Mouse (Mus musculus): ENCODE measurements around the gene Wwtr1. TPM values are rescaled to one million over a fixed set of nuclear protein-coding genes. Genes with fewer than 3 reads are reported as not detected.

Wwtr1 gene
- polyA plus RNA-seq, 1 experiment from 2014 or later, result 9.9 TPM

- Histone ChIP-seq H3K4me3 (replicated peaks; ENCODE audit: low read length) (no peak overlapping the region), H3K4me2 (ENCODE audit: low read length) (no peak overlapping the region), H3K36me3 (ENCODE audit: control insufficient read depth, insufficient read depth) (no peaks in the 10 kb centered on the region), H3K9me3 (ENCODE audit: control insufficient read depth, low read length) (no peaks in the 10 kb centered on the region), H3K27me3 (replicated peaks; ENCODE audit: control insufficient read depth, insufficient read depth, low read length) (no peaks in the 10 kb centered on the region), H3K4me1 (replicated peaks; ENCODE audit: control insufficient read depth, insufficient read depth, low read length) (no peaks in the 10 kb centered on the region), H3K9ac (replicated peaks; ENCODE audit: low read depth, low read length) (no peak overlapping the region), H3K27ac (ENCODE audit: low read length) (no peak overlapping the region)
- 94% methylated on average over 5 of the region's 5 CpGs for WGBS
- no peak for ATAC-seq
Measured at GRCm38 (mm10) chr3:57481981-57482380, 93.7 kb downstream of the Wwtr1 start.

DNA sequence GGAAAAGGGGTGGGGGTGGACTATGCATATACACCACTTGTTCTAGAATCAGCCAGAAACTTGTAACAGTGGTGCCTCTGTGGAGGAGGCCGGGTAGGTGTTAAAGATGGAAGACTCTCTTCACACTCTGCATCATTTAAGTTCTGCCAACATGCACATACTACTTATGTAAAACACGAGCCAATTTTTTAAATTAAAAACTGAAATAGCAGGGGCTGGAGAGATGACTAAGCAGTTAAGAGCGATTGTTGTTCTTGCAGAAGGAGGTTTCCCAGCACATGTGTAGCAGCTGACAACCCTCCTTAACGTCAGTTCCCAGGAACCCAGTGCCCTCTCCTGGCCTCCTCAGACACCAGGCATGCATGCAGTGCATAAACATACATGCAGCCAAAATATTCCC, 95.1 kb downstream of the Wwtr1 start:
- no peak overlapping the region for H3K27ac ChIP-seq (ENCODE audit: low read length)
- no peak for ATAC-seq
- no peaks in the 10 kb centered on the region for H3K27me3 ChIP-seq (replicated peaks; ENCODE audit: control insufficient read depth, insufficient read depth, low read length)
- no peaks in the 10 kb centered on the region for H3K9me3 ChIP-seq (ENCODE audit: control insufficient read depth, low read length)
- no peaks in the 10 kb centered on the region for H3K4me1 ChIP-seq (replicated peaks; ENCODE audit: control insufficient read depth, insufficient read depth, low read length)
- no peaks in the 10 kb centered on the region for H3K36me3 ChIP-seq (ENCODE audit: control insufficient read depth, insufficient read depth)
- H3K9ac ChIP-seq (replicated peaks; ENCODE audit: low read depth, low read length), result no peak overlapping the region
- H3K4me3 ChIP-seq (replicated peaks; ENCODE audit: low read length), result no peak overlapping the region
- 78% methylated on average over 4 of the region's 4 CpGs for whole genome bisulfite sequencing
- H3K4me2 ChIP-seq (ENCODE audit: low read length), result no peak overlapping the region

DNA sequence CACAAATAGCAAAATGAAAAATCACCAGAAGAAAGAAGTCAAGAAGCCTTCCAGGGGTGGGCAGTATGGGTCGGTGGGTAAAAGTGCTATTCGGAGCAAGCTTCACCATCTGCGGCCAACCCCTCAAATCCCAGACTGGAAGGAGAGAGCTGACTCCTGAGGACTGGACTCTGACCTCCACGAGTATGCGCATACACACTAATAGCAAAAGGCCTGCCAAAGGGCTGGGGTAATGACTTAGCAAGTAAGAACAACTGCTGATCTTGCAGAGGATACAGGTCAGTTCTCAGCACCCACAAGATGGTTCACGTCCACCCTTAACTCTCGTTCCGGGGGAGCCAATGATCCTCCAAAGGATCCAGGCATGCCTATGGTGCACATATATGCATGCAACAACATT, 101.3 kb downstream of the Wwtr1 start:
- 92% methylated on average over 8 of the region's 8 CpGs for WGBS
- no peaks in the 10 kb centered on the region for H3K27me3 ChIP-seq (replicated peaks; ENCODE audit: control insufficient read depth, insufficient read depth, low read length)
- ATAC-seq, result no peak

DNA sequence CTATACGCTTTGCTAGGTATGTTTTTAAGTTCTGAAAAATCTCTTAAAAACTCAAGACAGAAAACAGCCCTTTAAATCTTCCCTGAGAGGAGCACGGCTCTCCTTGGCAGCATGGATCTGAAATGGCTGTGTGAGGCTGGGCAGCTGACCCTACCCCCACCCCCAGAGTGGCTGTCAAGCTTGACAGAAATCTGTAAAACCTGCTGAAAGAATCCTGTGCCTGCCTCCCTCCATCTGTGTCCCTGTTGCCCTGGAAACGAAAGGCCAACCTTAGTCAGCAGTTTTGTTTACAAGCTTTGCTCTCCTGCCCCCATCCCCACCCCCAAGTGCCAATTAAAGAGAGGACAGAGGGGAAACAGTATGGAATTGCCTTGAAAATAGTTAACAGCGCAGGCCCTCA, 103.3 kb downstream of the Wwtr1 start:
- Histone ChIP-seq H3K9ac (replicated peaks; ENCODE audit: low read depth, low read length) (no peak overlapping the region), H3K9me3 (ENCODE audit: control insufficient read depth, low read length) (no peaks in the 10 kb centered on the region), H3K4me1 (replicated peaks; ENCODE audit: control insufficient read depth, insufficient read depth, low read length) (peaks cover 25% of the 10 kb centered on the region), H3K27me3 (replicated peaks; ENCODE audit: control insufficient read depth, insufficient read depth, low read length) (no peaks in the 10 kb centered on the region), H3K4me3 (replicated peaks; ENCODE audit: low read length) (no peak overlapping the region), H3K27ac (ENCODE audit: low read length) (no peak overlapping the region), H3K36me3 (ENCODE audit: control insufficient read depth, insufficient read depth) (no peaks in the 10 kb centered on the region), H3K4me2 (ENCODE audit: low read length) (no peak overlapping the region)
- 20% methylated on average over 4 of the region's 4 CpGs for WGBS
- peak; percentile 66 for ATAC-seq

More for the DNA sequence above, 101.3 kb downstream of the Wwtr1 start:
- no peak overlapping the region for H3K4me3 ChIP-seq (replicated peaks; ENCODE audit: low read length)
- H3K9ac ChIP-seq (replicated peaks; ENCODE audit: low read depth, low read length), result no peak overlapping the region
- H3K9me3 ChIP-seq (ENCODE audit: control insufficient read depth, low read length), result no peaks in the 10 kb centered on the region
- no peak overlapping the region for H3K27ac ChIP-seq (ENCODE audit: low read length)
- no peak overlapping the region for H3K4me2 ChIP-seq (ENCODE audit: low read length)
- H3K36me3 ChIP-seq (ENCODE audit: control insufficient read depth, insufficient read depth), result no peaks in the 10 kb centered on the region
- peaks cover 25% of the 10 kb centered on the region for H3K4me1 ChIP-seq (replicated peaks; ENCODE audit: control insufficient read depth, insufficient read depth, low read length)

DNA sequence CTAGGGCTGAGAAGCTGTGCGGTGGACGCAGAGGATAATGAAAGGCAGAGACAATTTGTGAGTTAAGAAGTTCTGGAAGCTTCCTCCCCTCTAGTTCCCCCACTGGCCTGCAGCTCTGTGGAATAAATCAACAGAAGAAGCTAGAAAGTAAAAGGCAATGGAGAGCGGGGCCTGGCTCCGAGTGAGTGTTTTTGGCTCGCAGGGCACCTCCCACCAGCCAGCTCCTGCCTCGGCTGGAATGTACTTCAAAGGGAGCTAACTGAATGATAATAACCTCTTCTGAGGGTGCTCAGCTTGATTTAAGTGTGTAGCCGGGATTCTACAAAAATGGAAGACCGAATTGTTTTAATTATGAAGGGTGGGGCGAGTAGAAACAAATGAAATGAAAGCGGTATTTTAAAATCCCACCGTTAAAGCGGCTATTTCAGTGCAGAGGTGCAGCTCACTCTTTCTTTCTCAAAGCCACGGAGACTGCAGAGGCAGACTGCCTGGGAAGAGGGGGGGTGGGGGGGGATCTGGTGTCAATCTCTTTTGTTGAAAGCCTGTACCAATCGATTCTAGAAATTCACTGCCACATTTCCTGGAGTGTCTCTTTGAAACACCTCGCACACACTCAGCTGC, 104.6 kb downstream of the Wwtr1 start:
- Histone ChIP-seq H3K4me2 (ENCODE audit: low read length) (peak overlapping the region; percentile 56), H3K9me3 (ENCODE audit: control insufficient read depth, low read length) (no peaks in the 10 kb centered on the region), H3K27me3 (replicated peaks; ENCODE audit: control insufficient read depth, insufficient read depth, low read length) (no peaks in the 10 kb centered on the region), H3K27ac (ENCODE audit: low read length) (peak overlapping the region; percentile 55), H3K4me1 (replicated peaks; ENCODE audit: control insufficient read depth, insufficient read depth, low read length) (peaks cover 25% of the 10 kb centered on the region), H3K36me3 (ENCODE audit: control insufficient read depth, insufficient read depth) (no peaks in the 10 kb centered on the region), H3K4me3 (replicated peaks; ENCODE audit: low read length) (peak overlapping the region; percentile 34), H3K9ac (replicated peaks; ENCODE audit: low read depth, low read length) (peak overlapping the region; percentile 38; the same call in 1 of the 2 replicates)
- WGBS, result 3% methylated on average over 15 of the region's 15 CpGs
- ATAC-seq, result peak; percentile 59

DNA sequence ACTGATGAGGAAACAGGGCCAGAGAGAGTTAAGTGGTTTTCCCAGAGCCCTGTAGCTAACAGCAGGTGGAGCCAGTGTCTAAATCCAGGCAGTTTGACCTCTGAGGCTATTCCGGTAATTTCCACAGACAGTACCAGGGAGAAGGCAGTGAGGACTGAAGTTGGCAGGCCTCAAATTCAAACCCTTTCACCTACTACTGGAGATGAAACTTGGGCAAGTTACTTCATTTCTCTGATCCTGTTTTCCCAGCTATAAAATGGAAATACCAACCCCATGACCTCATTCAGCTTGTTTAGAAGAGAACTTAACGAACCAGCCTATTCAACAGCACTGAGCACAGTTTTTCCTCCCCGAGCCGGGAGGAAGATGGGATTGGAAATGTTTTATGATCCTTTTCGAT, 105.4 kb downstream of the Wwtr1 start:
- Histone ChIP-seq H3K27ac (ENCODE audit: low read length) (peak overlapping the region; percentile 55), H3K36me3 (ENCODE audit: control insufficient read depth, insufficient read depth) (no peaks in the 10 kb centered on the region), H3K9me3 (ENCODE audit: control insufficient read depth, low read length) (no peaks in the 10 kb centered on the region), H3K9ac (replicated peaks; ENCODE audit: low read depth, low read length) (no peak overlapping the region), H3K4me2 (ENCODE audit: low read length) (peak overlapping the region; percentile 56), H3K4me1 (replicated peaks; ENCODE audit: control insufficient read depth, insufficient read depth, low read length) (peaks cover 25% of the 10 kb centered on the region), H3K27me3 (replicated peaks; ENCODE audit: control insufficient read depth, insufficient read depth, low read length) (no peaks in the 10 kb centered on the region), H3K4me3 (replicated peaks; ENCODE audit: low read length) (no peak overlapping the region)
- peak; percentile 32 for ATAC-seq
- 7% methylated on average over 5 of the region's 5 CpGs for WGBS

- H3K9ac ChIP-seq (replicated peaks; ENCODE audit: low read depth, low read length), result no peak overlapping the region
- H3K4me2 ChIP-seq (ENCODE audit: low read length), result no peak overlapping the region
- no peaks in the 10 kb centered on the region for H3K36me3 ChIP-seq (ENCODE audit: control insufficient read depth, insufficient read depth)
- no peak overlapping the region for H3K4me3 ChIP-seq (replicated peaks; ENCODE audit: low read length)
- WGBS, result 96% methylated on average over 3 of the region's 3 CpGs
- no peak overlapping the region for H3K27ac ChIP-seq (ENCODE audit: low read length)
- no peaks in the 10 kb centered on the region for H3K27me3 ChIP-seq (replicated peaks; ENCODE audit: control insufficient read depth, insufficient read depth, low read length)
- no peaks in the 10 kb centered on the region for H3K9me3 ChIP-seq (ENCODE audit: control insufficient read depth, low read length)
- H3K4me1 ChIP-seq (replicated peaks; ENCODE audit: control insufficient read depth, insufficient read depth, low read length), result peaks cover 25% of the 10 kb centered on the region
- no peak for ATAC-seq
Measured at GRCm38 (mm10) chr3:57469325-57469724, 106.4 kb downstream of the Wwtr1 start.

- Histone ChIP-seq H3K4me3 (replicated peaks; ENCODE audit: low read length) (no peak overlapping the region), H3K36me3 (ENCODE audit: control insufficient read depth, insufficient read depth) (no peaks in the 10 kb centered on the region), H3K4me2 (ENCODE audit: low read length) (no peak overlapping the region), H3K9ac (replicated peaks; ENCODE audit: low read depth, low read length) (no peak overlapping the region), H3K4me1 (replicated peaks; ENCODE audit: control insufficient read depth, insufficient read depth, low read length) (peaks cover 11% of the 10 kb centered on the region), H3K27ac (ENCODE audit: low read length) (no peak overlapping the region), H3K27me3 (replicated peaks; ENCODE audit: control insufficient read depth, insufficient read depth, low read length) (no peaks in the 10 kb centered on the region), H3K9me3 (ENCODE audit: control insufficient read depth, low read length) (no peaks in the 10 kb centered on the region)
- 76% methylated on average over 3 of the region's 3 CpGs for WGBS
- ATAC-seq, result peak; percentile 73
Measured at GRCm38 (mm10) chr3:57466289-57466688, 109.4 kb downstream of the Wwtr1 start.

GRCm38 (mm10) chr3:57463302-57463701, 112.4 kb downstream of the Wwtr1 start:
- WGBS, result 88% methylated on average over 4 of the region's 4 CpGs
- no peak overlapping the region for H3K9ac ChIP-seq (replicated peaks; ENCODE audit: low read depth, low read length)
- H3K9me3 ChIP-seq (ENCODE audit: control insufficient read depth, low read length), result no peaks in the 10 kb centered on the region
- H3K4me2 ChIP-seq (ENCODE audit: low read length), result no peak overlapping the region
- H3K4me1 ChIP-seq (replicated peaks; ENCODE audit: control insufficient read depth, insufficient read depth, low read length), result no peaks in the 10 kb centered on the region
- no peak overlapping the region for H3K27ac ChIP-seq (ENCODE audit: low read length)
- no peak overlapping the region for H3K4me3 ChIP-seq (replicated peaks; ENCODE audit: low read length)
- no peak for ATAC-seq
- no peaks in the 10 kb centered on the region for H3K36me3 ChIP-seq (ENCODE audit: control insufficient read depth, insufficient read depth)
- H3K27me3 ChIP-seq (replicated peaks; ENCODE audit: control insufficient read depth, insufficient read depth, low read length), result no peaks in the 10 kb centered on the region

GRCm38 (mm10) chr3:57458652-57459051, 117.1 kb downstream of the Wwtr1 start:
- H3K4me2 ChIP-seq (ENCODE audit: low read length), result no peak overlapping the region
- H3K4me3 ChIP-seq (replicated peaks; ENCODE audit: low read length), result no peak overlapping the region
- no peak overlapping the region for H3K9ac ChIP-seq (replicated peaks; ENCODE audit: low read depth, low read length)
- H3K4me1 ChIP-seq (replicated peaks; ENCODE audit: control insufficient read depth, insufficient read depth, low read length), result no peaks in the 10 kb centered on the region
- WGBS, result 62% methylated on average over 11 of the region's 11 CpGs
- ATAC-seq, result no peak
- H3K27ac ChIP-seq (ENCODE audit: low read length), result no peak overlapping the region
- H3K9me3 ChIP-seq (ENCODE audit: control insufficient read depth, low read length), result no peaks in the 10 kb centered on the region
- no peaks in the 10 kb centered on the region for H3K27me3 ChIP-seq (replicated peaks; ENCODE audit: control insufficient read depth, insufficient read depth, low read length)
- no peaks in the 10 kb centered on the region for H3K36me3 ChIP-seq (ENCODE audit: control insufficient read depth, insufficient read depth)

All from forebrain, embryonic 16.5 days (tissue).